Mouse (Mus musculus): ENCODE data around the gene Prrg4. TPM values are rescaled to one million over a fixed set of nuclear protein-coding genes. Genes with fewer than 3 reads are reported as not detected.

The Prrg4 gene
- polyA plus RNA-seq, 1 experiment from 2014 or later, result 0.17 TPM

Other genes starting within 250 kb of the Prrg4 start
- 67.8 and 71.4 TPM in 2 replicates for gene Tcp11l1, start 137.7 kb downstream of the Prrg4 start, polyA plus RNA-seq (2014; fragmentation: Nextera tagmentation; extraction: Ambion mirVana)
- not detected in 2 replicates for gene Pin1rt1, start 133.5 kb downstream of the Prrg4 start, polyA plus RNA-seq (2014; fragmentation: Nextera tagmentation; extraction: Ambion mirVana)
- gene Depdc7, start 107.0 kb downstream of the Prrg4 start, polyA plus RNA-seq (2014; fragmentation: Nextera tagmentation; extraction: Ambion mirVana), result 2.9 and 4.1 TPM in 2 replicates
- 13.9 and 14.8 TPM in 2 replicates for gene Qser1, start 33.1 kb downstream of the Prrg4 start, polyA plus RNA-seq (2014; fragmentation: Nextera tagmentation; extraction: Ambion mirVana)
- 7.1 and 7.7 TPM in 2 replicates for gene Ccdc73, start 17.9 kb upstream of the Prrg4 start, polyA plus RNA-seq (2014; fragmentation: Nextera tagmentation; extraction: Ambion mirVana)
- gene Eif3m, start 167.2 kb upstream of the Prrg4 start, polyA plus RNA-seq (2014; fragmentation: Nextera tagmentation; extraction: Ambion mirVana), result 282 and 295 TPM in 2 replicates
- gene Gm11060, start 242.1 kb upstream of the Prrg4 start, polyA plus RNA-seq (2014; fragmentation: Nextera tagmentation; extraction: Ambion mirVana), result not detected in 2 replicates

All from neural tube, embryonic 11.5 days (tissue).